Mouse (Mus musculus) CH12.LX (cell line): Measurements from ENCODE around the gene Fga.

Experiments used
- HCFC1 ChIP-seq: IDR thresholded peaks from 2 replicates; pipeline ENCODE4 v1.6.1; 2012; ENCODE audit warnings: low read depth, mild to moderate bottlenecking, inconsistent platforms, low read length, improper control_type of control experiment
- MAZ ChIP-seq: IDR thresholded peaks from 2 replicates; pipeline ENCODE4 v1.6.1; 2012; ENCODE audit warnings: low read depth, mild to moderate bottlenecking, inconsistent platforms, low read length, improper control_type of control experiment, moderate library complexity
- POLR2A ChIP-seq: IDR thresholded peaks from 2 replicates; pipeline ENCODE4 v1.6.1; 2011; ENCODE audit warnings: low read depth, mild to moderate bottlenecking, improper control_type of control experiment, low read length
- ZNF384 ChIP-seq: IDR thresholded peaks from 2 replicates; pipeline ENCODE4 v1.6.1; 2012; ENCODE audit warnings: low read depth, low read length, improper control_type of control experiment, inconsistent platforms

GRCm38 (mm10) chr3:83053758-83054157 is 27.9 kb downstream of the Fga start:
- TF ChIP-seq POLR2A (no peak), ZNF384 (no peak), HCFC1 (no peak), MAZ (no peak)
